Mouse (Mus musculus) lung, postnatal 0 days (tissue): ENCODE results near the gene Dhdh. TPM values are rescaled to one million over a fixed set of nuclear protein-coding genes. Genes with fewer than 3 reads are reported as not detected.
"Not testable (repeated sequence)": the region's sequence is repeated elsewhere in the genome, so short reads cannot be mapped to it uniquely, and the experiment has no call there.

Experiments used
- ATAC-seq: fragments of 200-750 bp; cut with Nextera tagmentation; 2 replicates; pipeline ENCODE4 v1.8.0; 2017; ENCODE audit warnings: moderate library complexity
- DNase-seq: peaks from one replicate; pipeline ENCODE4 v3.0.0-alpha.2; 2016; ENCODE audit warnings: low spot score
- H3K27ac ChIP-seq: fragments of 300-500 bp; sonication (generic); 2 replicates; pipeline ENCODE4 v1.5.1; 2014; ENCODE audit warnings: antibody characterized with exemption, mild to moderate bottlenecking, low read length, mixed read lengths
- H3K27me3 ChIP-seq: fragments of 300-500 bp; sonication (generic); replicated peaks from 2 replicates; pipeline ENCODE4 v1.6.1; 2014; ENCODE audit warnings: low read length, mixed read lengths; ENCODE audit not compliant: insufficient read depth
- H3K36me3 ChIP-seq: fragments of 300-500 bp; sonication (generic); 2 replicates; pipeline ENCODE4 v1.6.1; 2014; ENCODE audit warnings: low read length, mixed read lengths; ENCODE audit not compliant: insufficient read depth
- H3K4me1 ChIP-seq: fragments of 300-500 bp; sonication (generic); 2 replicates; pipeline ENCODE4 v1.6.1; 2014; ENCODE audit warnings: antibody characterized with exemption, low read depth, low read length, mixed read lengths; ENCODE audit not compliant: insufficient read depth
- H3K4me2 ChIP-seq: fragments of 300-500 bp; sonication (generic); replicated peaks from 2 replicates; pipeline ENCODE4 v1.6.1; 2014; ENCODE audit warnings: low read depth, mild to moderate bottlenecking, low read length, moderate library complexity, mixed read lengths
- H3K4me3 ChIP-seq: fragments of 300-500 bp; sonication (generic); 2 replicates; pipeline ENCODE4 v1.5.1; 2014; ENCODE audit warnings: low read depth, low read length
- H3K9ac ChIP-seq: fragments of 300-500 bp; sonication (generic); replicated peaks from 2 replicates; pipeline ENCODE4 v1.6.1; 2014; ENCODE audit warnings: low read depth, mild to moderate bottlenecking
- H3K9me3 ChIP-seq: fragments of 300-500 bp; sonication (generic); 2 replicates; pipeline ENCODE4 v1.6.1; 2016; ENCODE audit warnings: low read length, mixed read lengths
- CTCF ChIP-seq: IDR thresholded peaks from 2 replicates; pipeline ENCODE4 v1.5.1; 2016; ENCODE audit warnings: antibody characterized with exemption, mild to moderate bottlenecking
- EP300 ChIP-seq: IDR thresholded peaks from 2 replicates; pipeline ENCODE4 v1.6.1; 2016; ENCODE audit warnings: antibody characterized with exemption, mild to moderate bottlenecking, control low read depth
- WGBS: fragments of 180-500 bp; shearing (Covaris S2); extraction: QIAGEN DNeasy Blood & Tissue Kit; methylation state at CpG from one replicate; pipeline ENCODE4 v1.1.7; 2014; 5-methylcytosine and 5-hydroxymethylcytosine counted together
- polyA plus RNA-seq: library from polyadenylated mRNA; unstranded; fragments of >200 nt; fragmentation: Nextera tagmentation; extraction: Ambion mirVana; gene quantifications from 2 replicates; pipeline ENCODE4 v1.2.1, GENCODE M21; 2015

Gene Dhdh
- polyA plus RNA-seq, 1 experiment from 2014 or later = 3.5 TPM

DNA sequence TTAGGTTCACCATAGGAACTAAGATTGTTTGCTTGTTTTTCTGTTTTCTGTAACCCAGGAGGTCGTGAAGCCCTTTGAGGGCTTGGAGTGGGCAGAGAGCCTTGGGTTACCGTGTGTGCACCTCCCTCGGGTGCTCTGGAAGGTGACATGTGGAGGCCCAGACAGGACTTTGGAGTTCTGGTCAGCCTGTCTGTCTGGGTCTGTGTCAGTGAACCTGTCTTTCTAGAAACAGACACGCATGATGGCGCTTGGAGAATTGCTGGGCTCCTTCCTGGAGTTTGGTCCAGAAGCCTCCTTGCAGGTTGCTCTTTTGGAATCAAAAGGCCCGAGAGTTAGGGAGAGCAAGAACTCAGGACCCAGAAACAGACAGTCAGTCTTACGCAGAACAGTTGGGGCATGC, 28.2 kb downstream of the Dhdh start:
- Histone ChIP-seq H3K4me1 (peaks cover 25% of the 10 kb centered on the region; the same call in 1 of the 2 replicates), H3K9ac (no peak overlapping the region; the same call in 1 of the 2 replicates), H3K27ac (peak overlapping the region; percentile 92), H3K4me3 (peak overlapping the region; percentile 71), H3K4me2 (peak overlapping the region; percentile 53), H3K36me3 (peaks cover 6% of the 10 kb centered on the region; the same call in 1 of the 2 replicates), H3K9me3 (no peaks in the 10 kb centered on the region), H3K27me3 (no peaks in the 10 kb centered on the region)
- TF ChIP-seq EP300 = no peak
- no peak for TF ChIP-seq CTCF
- 56% methylated on average over 7 of the region's 7 CpGs for WGBS
- no peak for DNase-seq
- no peak for ATAC-seq

DNA sequence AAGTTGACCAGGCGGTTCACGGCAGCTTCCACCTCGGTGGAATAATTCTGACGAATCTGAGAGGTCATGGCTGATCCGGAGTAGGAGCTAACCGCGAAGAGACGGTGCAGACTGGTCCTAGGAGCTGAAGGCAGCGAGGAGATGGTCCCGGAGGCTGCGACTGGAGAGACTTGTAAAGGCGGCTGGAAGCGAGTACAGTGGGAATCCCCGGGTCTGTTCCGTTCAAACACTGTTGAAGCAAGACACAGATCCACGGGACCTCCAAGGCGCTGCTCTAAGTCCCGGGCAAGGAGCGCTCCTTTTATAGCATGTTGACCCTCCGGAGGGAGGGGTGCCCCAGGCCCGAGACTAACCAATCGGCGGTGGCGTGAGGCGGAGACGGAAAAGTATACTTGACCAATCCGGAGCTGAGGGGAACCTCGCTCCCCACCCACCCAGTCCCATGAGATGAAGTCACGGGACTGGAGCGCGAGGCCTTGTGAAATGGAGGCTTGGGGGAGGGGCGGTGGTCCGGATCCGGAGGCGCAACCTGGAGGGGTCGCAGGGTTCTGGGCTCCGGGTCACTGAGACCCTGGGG, 29.0 kb downstream of the Dhdh start, which contains the start of gene Ftl1:
Gene Ftl1, minus strand, starts transcription at position 321 of the 577 bp plus-strand sequence.
- Histone ChIP-seq H3K27ac (peak within 1 kb of the TSS; percentile 92), H3K9ac (peak within 1 kb of the TSS; percentile 74), H3K4me3 (peak within 1 kb of the TSS; percentile 71), H3K36me3 (peaks cover 12% of the 10 kb centered on the region), H3K4me2 (peak within 1 kb of the TSS; percentile 81), H3K4me1 (peaks cover 25% of the 10 kb centered on the region; the same call in 1 of the 2 replicates)
- ATAC-seq = peak; percentile 94
- not testable (repeated sequence) for H3K27me3 ChIP-seq, H3K9me3 ChIP-seq
- DNase-seq = peak; percentile 100
- TF ChIP-seq EP300 = peak; percentile 58
- WGBS = under 1% methylated on average over 22 of the region's 37 CpGs

DNA sequence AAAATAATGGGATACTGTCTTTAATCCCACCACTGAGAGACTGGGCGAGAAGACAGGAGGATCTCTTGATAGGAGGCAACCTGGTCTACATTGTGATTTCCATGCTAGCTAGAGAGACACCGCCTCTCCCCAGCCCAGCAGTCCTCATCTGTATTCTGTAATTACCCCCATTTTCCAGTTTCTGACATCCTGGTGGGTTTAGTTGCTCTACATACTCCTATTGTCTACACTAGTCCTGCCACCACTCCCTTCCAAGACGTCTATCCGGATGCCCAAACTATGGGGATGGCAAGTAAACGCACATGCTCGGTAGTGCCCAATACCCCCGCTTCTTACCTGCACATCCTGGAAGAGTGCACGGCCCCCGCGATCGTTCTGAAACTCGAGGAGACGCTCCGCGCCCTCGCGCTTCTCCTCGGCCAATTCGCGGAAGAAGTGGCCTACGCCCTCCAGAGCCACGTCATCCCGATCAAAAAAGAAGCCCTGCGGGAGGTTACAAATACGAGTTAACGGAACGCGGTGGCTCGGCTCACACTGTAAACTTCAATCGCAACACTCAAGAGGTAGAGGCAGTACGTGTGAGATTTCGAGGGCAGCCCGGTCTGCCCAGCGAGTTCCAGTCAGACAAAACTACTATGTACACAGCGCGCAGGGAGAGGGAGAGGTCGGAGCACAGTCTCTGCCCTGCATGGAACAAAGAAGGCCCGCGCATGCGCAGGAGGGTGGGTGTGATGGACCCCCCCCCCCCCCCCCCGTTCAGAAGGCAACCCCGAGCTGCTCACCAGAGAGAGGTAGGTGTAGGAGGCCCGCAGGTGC, 29.6 kb downstream of the Dhdh start:
- peak overlapping the region; percentile 71 for H3K4me3 ChIP-seq
- peak overlapping the region; percentile 74 for H3K9ac ChIP-seq
- ATAC-seq (peak; percentile 72), DNase-seq (peak; percentile 87)
- H3K4me1 ChIP-seq = peaks cover 25% of the 10 kb centered on the region; the same call in 1 of the 2 replicates
- TF ChIP-seq CTCF = no peak
- 0 out of 2 replicates have a peak, but pooled peaks have one; percentile 21 for TF ChIP-seq EP300
- H3K4me2 ChIP-seq = peak overlapping the region; percentile 81
- H3K27me3 ChIP-seq = no peaks in the 10 kb centered on the region
- under 1% methylated on average over 43 of the region's 43 CpGs for WGBS
- no peaks in the 10 kb centered on the region for H3K9me3 ChIP-seq
- H3K27ac ChIP-seq = peak overlapping the region; percentile 85
- peaks cover 19% of the 10 kb centered on the region for H3K36me3 ChIP-seq

DNA sequence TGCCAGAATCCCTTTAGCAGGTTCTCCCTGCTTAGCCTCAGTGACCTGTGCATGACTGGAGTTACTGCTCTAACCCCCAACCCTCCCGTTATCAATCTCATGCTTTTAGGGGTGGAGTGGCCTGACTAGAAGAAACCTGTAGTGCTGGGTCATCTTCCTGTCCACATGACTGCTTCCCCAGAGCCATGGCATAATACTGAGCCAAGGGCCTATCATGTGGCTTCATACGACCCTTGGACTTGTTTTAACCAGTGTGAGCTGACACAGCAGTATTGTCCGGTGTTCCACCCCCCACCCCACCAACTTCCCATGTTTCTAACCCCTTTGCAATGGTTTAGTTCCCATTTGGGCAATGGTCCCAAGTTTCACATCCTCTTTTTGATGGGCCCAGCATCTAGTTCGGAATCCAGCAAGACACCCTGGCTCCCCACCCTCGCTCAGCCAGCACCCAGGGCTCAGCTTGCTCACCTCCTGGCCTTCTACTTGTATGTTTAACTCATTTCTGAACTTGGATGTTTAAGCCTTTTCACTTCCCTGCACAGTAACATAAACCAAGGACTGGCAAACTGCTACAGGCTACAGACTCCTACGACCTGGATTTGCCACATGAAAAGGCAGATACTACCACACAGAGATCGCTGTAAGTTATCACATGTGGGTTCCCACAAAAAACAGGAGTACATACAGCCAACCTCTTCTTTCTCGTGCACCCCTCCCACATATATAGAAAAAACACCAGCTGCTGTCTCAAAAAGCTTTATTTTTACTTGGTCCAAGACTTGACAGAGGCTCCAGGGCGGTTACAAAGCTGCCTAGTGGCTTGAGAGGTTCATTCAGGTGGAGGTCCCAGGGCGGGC, 31.2 kb downstream of the Dhdh start:
- no peak for ATAC-seq
- peak overlapping the region; percentile 15; the same call in 1 of the 2 replicates for H3K4me3 ChIP-seq
- peaks cover 16% of the 10 kb centered on the region; the same call in 1 of the 2 replicates for H3K36me3 ChIP-seq
- H3K4me2 ChIP-seq = peak overlapping the region; percentile 81
- WGBS = 41% methylated on average over 9 of the region's 10 CpGs
- no peaks in the 10 kb centered on the region for H3K27me3 ChIP-seq
- peak; percentile 42 for DNase-seq
- H3K9ac ChIP-seq = 0 out of 2 replicates have a peak overlapping the region, but pooled peaks have one; percentile 74
- H3K27ac ChIP-seq = no peak overlapping the region
- TF ChIP-seq CTCF = no peak
- TF ChIP-seq EP300 = no peak
- peaks cover 25% of the 10 kb centered on the region; the same call in 1 of the 2 replicates for H3K4me1 ChIP-seq
- H3K9me3 ChIP-seq = no peaks in the 10 kb centered on the region

DNA sequence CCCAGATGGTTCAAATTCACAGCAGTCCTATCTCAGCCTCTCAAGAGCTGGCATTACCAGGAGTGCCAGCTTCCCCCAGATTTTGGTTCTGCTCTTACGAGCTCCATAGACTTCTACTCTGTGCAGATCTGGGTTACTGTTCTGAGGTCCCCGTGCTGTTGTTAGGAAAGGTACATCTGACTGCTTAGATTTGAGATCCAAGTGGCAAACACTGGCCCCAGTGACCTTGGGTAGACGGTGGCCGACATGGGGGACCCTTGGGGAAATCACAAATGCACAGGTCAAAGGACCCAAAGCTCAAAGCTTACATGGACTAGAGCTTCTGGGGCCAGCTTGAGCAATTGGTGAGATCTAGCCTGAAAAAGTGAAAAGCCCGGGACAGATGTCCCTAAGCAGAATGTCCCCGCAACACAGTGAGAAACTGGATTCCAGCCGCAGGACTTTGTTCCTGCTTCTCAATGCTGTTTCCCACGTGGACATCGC, 31.8 kb downstream of the Dhdh start:
- Histone ChIP-seq H3K9me3 (no peaks in the 10 kb centered on the region), H3K27me3 (no peaks in the 10 kb centered on the region), H3K4me3 (no peak overlapping the region), H3K4me1 (peaks cover 25% of the 10 kb centered on the region; the same call in 1 of the 2 replicates), H3K4me2 (peak overlapping the region; percentile 81; the same call in 1 of the 2 replicates), H3K36me3 (peaks cover 16% of the 10 kb centered on the region; the same call in 1 of the 2 replicates), H3K9ac (no peak overlapping the region), H3K27ac (no peak overlapping the region)
- no peak for TF ChIP-seq EP300
- no peak for TF ChIP-seq CTCF
- DNase-seq (no peak), ATAC-seq (no peak)
- 40% methylated on average over 9 of the region's 9 CpGs for WGBS
